Mouse (Mus musculus) embryonic fibroblast, embryonic 13.5 days (primary cell): ENCODE measurements at regions not wholly inside any gene's neighbourhood (a gene's known extent, or its start where the extent isn't known, plus 50 kb on each side); places are given as distances from the start of the nearest gene placed in this dataset.

Source experiments
- CTCF ChIP-seq: IDR thresholded peaks from 2 replicates; pipeline ENCODE4 v1.5.1; 2011; ENCODE audit warnings: mild to moderate bottlenecking, control low read depth, low read length, moderate library complexity, borderline replicate concordance; ENCODE audit not compliant: insufficient read depth
- POLR2A ChIP-seq: IDR thresholded peaks from 2 replicates; pipeline ENCODE4 v1.6.1; 2011; ENCODE audit warnings: low read depth, mild to moderate bottlenecking, control low read depth, low read length, moderate library complexity

- TF ChIP-seq CTCF (no peak), POLR2A (no peak)
Observed at GRCm38 (mm10) chrX:143039878-143040277, 59.5 kb upstream of the Rtl9 start.
